Mouse (Mus musculus) 416B (cell line): Measurements from ENCODE around the gene 4930507D05Rik.
"Not testable (repeated sequence)": the region's sequence is repeated elsewhere in the genome, so short reads cannot be mapped to it uniquely, and the experiment has no call there.

Source experiments
- DNase-seq: peaks from one replicate; pipeline ENCODE4 v3.0.0; 2011; ENCODE audit warnings: low read depth

4930507D05Rik gene

GRCm38 (mm10) chr10:62449364-62450279 is at the start of gene 4930507D05Rik, which contains the start of gene Supv3l1:
Gene 4930507D05Rik, plus strand, starts transcription at chr10:62449489.
Gene Supv3l1, minus strand, starts transcription at chr10:62449738.
- peak; percentile 97 for DNase-seq

DNA sequence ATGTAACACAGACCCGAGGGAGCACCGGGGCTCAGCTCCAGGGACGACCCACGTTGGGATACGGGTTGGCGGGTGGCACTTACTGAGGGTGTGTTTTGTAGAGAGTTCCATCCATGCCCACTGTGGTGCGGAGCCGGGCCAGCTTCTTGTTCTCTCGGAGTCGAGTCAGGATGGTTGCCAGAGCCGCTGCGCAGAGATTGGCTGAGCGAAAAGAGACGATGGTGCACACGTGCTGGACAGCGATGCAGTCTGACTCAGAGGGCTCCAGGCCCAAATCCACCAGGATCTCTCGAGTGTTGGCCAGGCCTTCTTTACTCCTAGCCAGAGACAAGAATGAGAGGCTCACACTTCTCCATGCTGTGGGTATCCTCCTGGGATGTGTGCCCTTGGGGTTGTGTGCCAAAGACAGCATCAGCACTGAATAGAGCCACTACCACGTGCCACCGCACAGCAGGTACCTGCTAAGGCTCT is 47.6 kb upstream of the 4930507D05Rik start:
- no peak for DNase-seq

DNA sequence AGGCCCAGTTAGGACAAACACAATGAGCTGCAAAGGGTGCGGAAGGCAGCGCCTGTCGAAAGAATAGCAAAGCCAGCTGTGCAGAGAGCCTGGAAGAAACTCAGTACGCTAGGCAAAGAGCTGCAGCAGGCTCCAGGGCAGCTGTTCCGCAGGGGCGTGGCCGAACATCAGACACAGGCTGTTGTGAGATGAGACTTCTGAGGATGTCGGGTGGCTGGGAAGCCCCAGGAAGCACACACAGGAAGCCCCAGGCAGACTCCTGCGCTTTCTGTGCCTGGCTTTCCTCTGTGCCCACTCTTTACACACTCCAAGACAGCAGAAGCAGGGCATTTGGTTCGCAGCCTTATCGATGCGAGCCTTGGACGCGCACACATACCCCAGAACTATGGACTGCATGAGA is 44.4 kb upstream of the 4930507D05Rik start:
- no peak for DNase-seq

DNA sequence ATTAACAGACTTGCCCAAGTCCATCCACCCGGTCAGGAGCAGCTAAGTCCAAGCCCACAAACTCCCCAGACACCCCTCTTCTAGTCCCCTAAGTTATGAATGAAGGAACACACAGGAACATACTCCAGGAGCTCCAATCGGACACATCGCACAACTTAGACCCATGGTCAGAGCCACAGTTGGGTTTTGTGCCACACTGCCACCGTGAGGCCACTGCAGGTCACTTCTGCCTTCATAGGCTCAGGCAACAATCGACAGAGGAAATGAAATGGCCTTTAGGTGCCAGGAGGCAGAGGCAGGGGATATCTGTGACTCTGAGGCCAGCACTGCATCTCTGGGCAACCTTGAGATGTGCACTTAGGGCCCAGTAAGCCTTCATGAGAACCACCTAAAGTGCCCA is 38.3 kb upstream of the 4930507D05Rik start:
- DNase-seq: peak; percentile 75

DNA sequence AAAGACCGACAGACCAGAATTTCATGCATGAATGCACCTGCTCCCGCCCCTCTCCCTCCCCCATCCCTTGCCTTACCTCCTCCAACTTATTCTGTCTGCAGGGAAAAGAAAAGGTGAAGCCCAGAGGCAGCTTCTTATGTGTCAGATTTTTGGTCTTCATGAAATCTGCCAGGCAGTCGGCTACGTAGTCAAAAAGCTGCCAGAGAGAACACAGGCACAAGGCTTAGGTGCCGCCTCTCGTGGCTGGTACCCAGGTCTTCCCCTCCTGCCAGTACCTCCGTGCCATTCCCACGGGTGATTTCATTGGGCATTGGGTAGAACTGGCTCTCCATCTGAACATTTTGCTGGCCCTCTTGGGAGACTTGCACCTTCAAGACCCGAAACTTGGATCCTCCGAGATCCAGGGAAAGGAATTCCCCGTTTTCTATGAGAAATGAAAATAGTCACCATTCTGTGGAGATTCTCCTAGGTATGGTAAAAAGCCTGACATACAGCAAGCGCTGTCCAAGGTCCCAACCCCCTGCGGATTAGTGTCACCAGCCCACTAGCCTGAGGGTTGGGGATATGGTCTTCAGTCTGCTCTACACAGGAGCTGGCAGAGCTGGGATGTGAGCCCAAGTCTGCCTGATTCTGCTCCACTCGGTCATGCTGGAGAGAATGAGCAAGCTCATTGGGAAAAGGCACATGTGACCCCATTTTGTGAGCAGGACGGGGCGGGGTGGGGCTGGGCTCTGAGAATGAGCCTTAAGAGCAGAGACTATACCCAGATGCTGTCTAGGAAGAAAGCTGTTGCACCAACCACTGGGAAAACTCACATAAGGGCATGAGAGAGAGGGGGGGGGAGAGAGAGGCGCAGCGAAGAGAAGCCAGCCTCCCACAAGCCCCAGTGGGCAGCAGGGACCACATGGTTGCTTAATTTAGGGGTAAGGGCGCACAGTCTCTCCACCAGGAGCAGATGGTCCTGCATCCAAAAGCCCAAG is 37.6 kb upstream of the 4930507D05Rik start:
- DNase-seq: no peak

DNA sequence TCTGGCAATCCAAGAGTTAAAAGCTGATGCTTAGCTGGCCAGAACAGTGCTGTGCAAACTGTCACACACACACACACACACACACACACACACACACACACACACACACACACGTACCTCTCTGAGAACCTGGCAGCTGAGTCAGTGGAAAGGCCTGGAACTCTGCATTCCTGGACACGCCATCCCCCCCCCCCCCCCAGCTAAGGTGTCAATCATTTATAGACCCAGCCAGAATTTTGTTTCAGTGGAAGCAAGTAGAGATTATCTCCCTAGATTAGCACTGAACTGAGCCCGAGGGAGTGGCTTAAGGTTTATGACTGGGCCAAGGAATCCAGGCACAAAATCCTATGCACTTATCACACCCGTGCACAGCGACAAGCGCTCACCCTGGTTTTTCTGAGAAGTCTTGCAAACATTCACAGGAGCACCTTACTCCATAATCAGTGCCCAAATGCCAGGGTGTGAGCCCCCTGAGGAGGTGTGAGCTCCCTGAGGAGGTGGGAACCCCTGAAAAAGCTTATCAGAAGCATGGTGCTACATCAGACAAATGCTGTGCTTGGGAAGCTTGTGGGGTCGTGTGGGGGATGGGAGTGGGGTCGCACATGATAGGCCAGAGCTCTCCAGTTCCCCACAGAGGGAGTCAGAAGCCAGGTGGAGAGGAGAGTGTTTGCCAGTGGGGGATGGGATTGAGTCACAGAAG is 36.2 kb upstream of the 4930507D05Rik start:
- DNase-seq: peak; percentile 52

DNA sequence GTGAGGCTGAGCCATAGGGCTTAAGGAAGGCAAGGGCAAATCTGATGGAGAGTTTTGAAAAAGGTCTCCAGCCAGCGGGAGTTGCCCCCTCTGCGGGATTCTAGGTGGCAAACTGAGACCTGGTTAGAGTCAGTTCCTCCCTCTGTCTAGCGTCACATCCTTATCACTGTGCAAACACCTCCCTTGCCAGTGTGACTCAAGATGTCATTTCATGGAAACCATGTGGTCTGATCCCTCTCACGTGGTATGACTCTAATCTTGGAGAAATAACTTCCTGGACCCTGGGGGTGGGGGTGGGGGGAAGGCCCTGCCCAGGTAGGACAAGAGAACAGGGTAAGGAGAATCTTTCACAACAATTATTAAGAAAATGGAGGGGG is 35.7 kb upstream of the 4930507D05Rik start:
- peak; percentile 88 for DNase-seq

GRCm38 (mm10) chr10:62418831-62419356 is 30.4 kb upstream of the 4930507D05Rik start:
- DNase-seq: no peak

GRCm38 (mm10) chr10:62419422-62419821 is 29.9 kb upstream of the 4930507D05Rik start:
- DNase-seq: no peak

GRCm38 (mm10) chr10:62420399-62420798 is 28.9 kb upstream of the 4930507D05Rik start:
- DNase-seq: peak; percentile 57

- DNase-seq: no peak
Observed at GRCm38 (mm10) chr10:62421127-62421526, 28.2 kb upstream of the 4930507D05Rik start.

- no peak for DNase-seq
Observed at GRCm38 (mm10) chr10:62422255-62422654, 27.0 kb upstream of the 4930507D05Rik start, which contains the start of gene Hkdc1. Gene Hkdc1, minus strand, starts transcription at chr10:62422491.

DNA sequence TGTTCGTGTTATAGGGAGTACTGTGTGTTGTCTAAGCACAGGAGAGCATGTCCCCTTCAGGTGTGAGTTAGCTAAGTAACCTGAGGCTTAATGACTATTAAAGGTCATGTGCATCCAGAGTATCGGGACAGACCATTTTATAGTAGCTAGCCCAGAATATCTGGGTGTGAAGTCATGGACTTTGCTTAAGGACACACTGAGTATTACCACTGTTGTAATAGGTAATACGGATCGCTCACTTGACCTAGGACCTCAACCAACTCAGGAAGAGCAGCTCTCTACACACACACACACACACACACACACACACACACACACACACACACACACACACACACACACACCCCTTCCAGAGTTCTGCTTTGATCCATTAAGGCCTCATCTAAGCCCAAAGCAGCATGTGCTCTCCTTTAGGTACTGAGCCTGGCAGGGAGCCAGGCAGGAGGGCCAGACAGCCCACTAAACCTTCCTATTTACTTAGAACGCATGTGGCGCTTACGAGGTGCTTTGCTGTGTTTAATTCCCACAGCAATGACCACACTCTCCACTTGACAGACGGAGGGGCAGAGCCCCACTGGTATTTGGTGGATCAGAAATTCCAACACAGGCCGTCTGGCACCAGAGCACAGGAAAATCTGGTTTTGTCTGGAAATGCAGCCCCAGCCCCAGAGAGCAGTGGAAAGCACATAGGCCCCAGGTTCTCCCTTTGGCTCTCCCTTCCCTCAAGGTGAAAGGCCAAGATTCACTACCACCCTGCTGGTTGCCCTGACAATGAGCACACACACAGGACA is 24.0 kb upstream of the 4930507D05Rik start:
- no peak for DNase-seq

- DNase-seq: no peak
Observed at GRCm38 (mm10) chr10:62430427-62430826, 18.9 kb upstream of the 4930507D05Rik start.

GRCm38 (mm10) chr10:62450280-62450640 is 971 bp downstream of the 4930507D05Rik start:
- no peak for DNase-seq

GRCm38 (mm10) chr10:62452001-62452400 is 2.7 kb downstream of the 4930507D05Rik start:
- not testable (repeated sequence) for DNase-seq

DNA sequence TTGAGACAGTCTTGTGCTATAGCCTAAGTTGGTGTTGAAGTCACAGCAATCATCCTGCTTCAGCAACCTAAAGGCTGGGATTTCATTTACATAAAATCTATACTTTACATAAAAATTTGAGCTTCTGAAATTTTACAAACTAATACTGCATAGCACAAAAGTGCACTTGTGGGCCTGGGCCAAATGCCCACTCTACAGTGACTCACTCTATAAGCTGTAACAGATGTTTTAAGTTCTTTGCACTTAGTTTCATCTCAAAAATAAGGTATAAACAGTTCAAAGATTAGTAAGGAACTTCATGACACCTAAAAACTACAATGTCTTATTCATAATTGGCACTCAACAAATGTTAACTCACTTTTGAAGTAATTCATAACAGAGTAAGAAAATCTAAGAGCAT is 12.0 kb downstream of the 4930507D05Rik start:
- no peak for DNase-seq

GRCm38 (mm10) chr10:62469736-62470135 is 20.4 kb downstream of the 4930507D05Rik start:
- peak; percentile 63 for DNase-seq

GRCm38 (mm10) chr10:62471105-62471504 is 21.8 kb downstream of the 4930507D05Rik start:
- no peak for DNase-seq

DNA sequence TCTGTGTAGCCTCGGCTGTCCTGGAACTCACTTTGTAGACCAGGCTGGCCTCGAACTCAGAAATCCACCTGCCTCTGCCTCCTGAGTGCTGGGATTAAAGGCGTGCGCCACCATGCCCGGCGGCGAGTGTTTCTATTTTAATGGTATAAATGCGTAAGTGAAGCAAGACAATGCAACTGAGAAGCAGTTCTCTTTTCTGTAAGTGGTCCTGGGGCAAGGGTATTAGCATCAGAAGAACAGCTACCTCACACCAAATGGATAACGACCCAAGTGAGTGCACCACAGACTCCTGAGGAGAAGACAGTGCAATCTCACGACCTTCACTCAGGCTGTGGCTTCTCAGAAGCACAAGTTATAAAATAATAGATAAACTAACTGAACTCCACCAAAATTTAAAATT is 25.7 kb downstream of the 4930507D05Rik start:
- DNase-seq: no peak

DNA sequence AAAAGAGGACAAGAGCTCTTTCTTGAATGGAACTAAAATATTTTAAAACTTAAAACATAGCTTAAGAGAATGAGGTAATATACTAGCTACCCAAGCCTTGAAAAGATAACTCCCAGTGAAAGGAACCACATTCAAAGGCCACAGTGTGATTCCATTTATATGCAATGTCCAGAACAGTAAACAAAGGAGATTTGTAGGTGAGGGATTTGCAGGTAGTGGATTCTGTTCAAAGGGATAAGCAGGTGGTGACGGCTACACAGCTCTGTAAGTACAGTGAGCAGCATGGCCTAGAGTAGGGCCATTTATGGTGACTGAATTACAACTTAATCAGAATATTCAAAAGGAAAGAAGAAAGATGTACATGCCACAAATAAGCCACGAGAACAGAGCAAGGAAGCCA is 27.7 kb downstream of the 4930507D05Rik start:
- no peak for DNase-seq
